Mouse (Mus musculus) gastrocnemius, adult 2 months (tissue): ENCODE measurements around the gene Fbxo41. TPM values are rescaled to one million over a fixed set of nuclear protein-coding genes. Genes with fewer than 3 reads are reported as not detected.

Experiments used
- DNase-seq: peaks from one replicate; pipeline ENCODE4 v3.0.0; 2022
- H3K27ac ChIP-seq: fragments of 200-600 bp; 2 replicates; pipeline ENCODE4 v1.8.1; 2022; ENCODE audit warnings: mild to moderate bottlenecking
- H3K4me3 ChIP-seq: fragments of 200-600 bp; 2 replicates; pipeline ENCODE4 v1.8.1; 2022; ENCODE audit warnings: mild to moderate bottlenecking, moderate library complexity
- CTCF ChIP-seq: fragments of 200-600 bp; IDR thresholded peaks from 2 replicates; pipeline ENCODE4 v1.8.1; 2022; ENCODE audit warnings: antibody characterized with exemption, mild to moderate bottlenecking, moderate library complexity
- intact Hi-C: fragments of 180-260 bp; cut with DNase I; formaldehyde crosslinking; loops from one replicate; pipeline ENCODE4 v1.15.1; 2025
- long read RNA-seq, 2 experiments: library from polyadenylated mRNA; stranded (forward); transcript quantifications; one replicate each; pipeline ENCODE4 v2.0.0; 2021
- total RNA-seq, 2 experiments: library from RNA; stranded (reverse); gene quantifications; 2 replicates each; pipeline ENCODE4 v1.2.3; 2021

Fbxo41 gene
- under 1 TPM in 1 of 2 experiments, not detected in 1; 0.03 TPM for total RNA-seq
- long read RNA-seq, experiment 1, result 0 reads
- long read RNA-seq, experiment 2, result 0 reads

DNA sequence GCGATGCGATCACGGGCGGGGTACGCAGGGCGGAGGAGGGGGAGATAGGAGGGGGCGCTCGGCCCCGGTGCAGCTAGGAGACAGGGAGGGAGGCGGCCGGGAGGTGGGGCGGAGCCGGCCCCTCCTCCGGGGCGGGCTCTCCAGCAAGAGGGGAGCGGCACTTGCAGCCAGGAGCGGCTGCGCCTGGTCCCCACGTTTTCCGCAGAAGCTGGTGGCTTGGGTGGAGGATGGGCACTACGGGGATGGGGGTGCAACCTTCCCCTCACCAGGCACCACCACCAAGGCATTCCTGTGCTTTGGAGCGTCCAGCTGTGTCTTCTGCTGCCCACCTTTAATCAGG lies at the start of gene Fbxo41:
Gene Fbxo41 (minus strand): TSS at position 84 of the 340 bp plus-strand sequence.
- intact Hi-C loops, result no loop called here
- DNase-seq, result peak; percentile 29
- no peak for TF ChIP-seq CTCF
- peak within 1 kb of the TSS; percentile 74 for H3K4me3 ChIP-seq
- no peak within 1 kb of the TSS for H3K27ac ChIP-seq

DNA sequence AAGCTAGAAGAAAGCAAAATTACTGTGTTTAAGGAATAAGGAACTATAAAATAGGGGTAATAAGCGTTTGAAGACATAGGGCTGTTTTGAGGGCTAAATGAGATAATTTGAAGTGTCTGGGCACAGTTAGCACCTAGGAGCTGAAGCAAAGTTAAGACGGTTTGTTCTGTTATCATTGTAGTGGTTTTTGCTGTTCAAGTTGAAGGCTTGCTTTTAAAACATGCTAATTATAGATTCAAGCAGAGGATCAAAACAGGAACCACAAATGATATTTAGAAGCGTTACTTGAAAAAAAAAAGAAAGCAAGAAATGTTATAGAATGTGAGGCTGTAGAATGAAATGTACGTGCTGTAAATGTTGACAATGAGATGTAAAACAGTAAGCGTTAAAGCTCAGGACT lies 44.8 kb upstream of the Fbxo41 start:
- DNase-seq, result no peak
- H3K4me3 ChIP-seq, result no peak overlapping the region
- H3K27ac ChIP-seq, result no peak overlapping the region
- intact Hi-C loops, result no loop called here
- no peak for TF ChIP-seq CTCF

DNA sequence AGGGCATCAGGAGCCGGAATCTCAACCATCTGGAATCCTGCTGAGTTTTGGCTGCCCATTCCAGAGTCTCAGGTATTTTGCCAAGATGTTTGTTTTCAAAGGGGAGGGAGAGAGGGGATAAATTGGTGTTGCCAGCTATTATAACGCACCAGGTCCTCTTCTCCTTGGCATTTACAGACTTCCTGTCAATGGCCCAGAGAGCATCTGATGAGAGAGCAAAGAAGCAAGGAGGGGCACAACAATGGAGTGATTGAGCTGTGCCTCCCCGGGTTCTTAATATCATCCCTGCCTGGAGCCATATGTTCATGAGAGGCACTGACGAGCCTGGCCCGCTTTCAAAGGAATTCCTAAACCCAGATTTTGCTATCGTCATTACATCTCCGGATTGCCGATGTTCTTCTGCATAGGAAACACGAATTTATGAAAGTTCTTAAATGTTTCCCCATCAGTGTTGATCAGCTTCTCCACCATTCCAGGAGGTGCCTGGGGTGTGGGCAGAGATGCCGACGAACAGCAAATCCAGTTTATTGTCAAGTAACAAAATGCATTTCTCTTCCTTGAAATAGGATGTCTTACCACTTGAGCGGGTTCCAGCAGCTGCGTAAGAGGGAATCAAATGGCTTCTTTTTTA lies 41.6 kb upstream of the Fbxo41 start:
- DNase-seq, result no peak
- TF ChIP-seq CTCF, result no peak
- H3K4me3 ChIP-seq, result no peak overlapping the region
- H3K27ac ChIP-seq, result no peak overlapping the region
- intact Hi-C loops, result no loop called here

DNA sequence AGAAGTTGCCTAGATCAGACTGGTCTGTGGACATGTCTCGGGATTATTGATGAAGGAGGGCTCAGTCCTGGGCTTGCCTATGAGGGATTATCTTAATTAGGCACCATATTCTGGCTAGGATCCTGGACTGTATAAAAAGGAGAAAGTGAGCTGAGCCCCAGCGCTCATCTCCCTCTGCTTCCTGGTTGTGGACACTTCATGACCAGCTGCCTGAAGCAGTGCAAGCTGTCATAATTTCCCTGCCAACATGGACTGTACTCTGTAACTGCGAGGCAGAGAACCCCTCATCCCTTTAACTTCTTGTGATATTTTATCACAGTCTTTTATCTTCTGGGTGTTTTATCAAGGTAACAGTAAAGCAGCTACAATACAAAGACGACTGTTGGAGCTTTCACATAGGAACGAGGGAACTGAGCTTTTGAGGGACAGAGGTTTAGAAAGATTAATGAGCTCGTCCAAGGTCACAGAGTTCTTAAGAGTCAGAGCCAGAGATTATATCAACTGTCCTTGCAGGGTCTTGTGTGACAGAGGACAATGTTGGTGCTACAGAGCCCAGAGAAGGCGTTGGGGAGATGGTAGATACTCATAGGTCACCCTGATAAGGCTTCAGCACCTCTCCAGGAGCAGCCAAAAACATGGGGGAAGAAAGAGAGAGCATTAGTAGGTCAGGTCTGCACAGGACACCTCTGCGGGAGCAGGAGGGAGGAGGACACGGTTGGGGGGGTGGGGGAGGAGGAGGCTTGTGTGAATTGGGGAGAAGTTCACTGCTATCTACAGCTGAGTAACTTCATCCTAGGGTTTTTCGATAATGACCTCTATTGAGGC lies 40.8 kb upstream of the Fbxo41 start:
- Histone ChIP-seq H3K27ac (no peak overlapping the region), H3K4me3 (no peak overlapping the region)
- no peak for DNase-seq
- TF ChIP-seq CTCF, result no peak
- intact Hi-C loops, result no loop called here

DNA sequence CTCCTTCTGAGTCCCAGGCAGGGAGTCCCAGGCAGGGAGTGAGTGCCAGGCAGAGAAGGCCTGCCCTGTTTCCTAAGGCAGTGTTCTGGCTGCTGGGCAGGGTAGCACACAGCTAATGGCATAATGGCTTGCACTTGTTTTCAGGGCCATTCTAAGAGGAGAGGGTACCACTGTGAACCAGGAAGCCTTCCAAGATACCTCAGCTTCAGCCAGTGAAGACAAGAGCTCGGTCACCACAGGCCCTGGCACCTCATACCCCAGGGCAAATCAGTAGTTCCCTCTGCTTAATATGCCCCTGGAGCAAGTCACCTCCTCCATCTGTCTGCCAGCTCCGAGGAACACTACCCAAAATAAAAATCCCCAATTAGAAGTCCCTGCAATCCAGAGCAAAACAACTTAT lies 20.0 kb upstream of the Fbxo41 start:
- intact Hi-C loops, result no loop called here
- no peak for DNase-seq
- TF ChIP-seq CTCF, result no peak
- Histone ChIP-seq H3K27ac (no peak overlapping the region), H3K4me3 (no peak overlapping the region)

DNA sequence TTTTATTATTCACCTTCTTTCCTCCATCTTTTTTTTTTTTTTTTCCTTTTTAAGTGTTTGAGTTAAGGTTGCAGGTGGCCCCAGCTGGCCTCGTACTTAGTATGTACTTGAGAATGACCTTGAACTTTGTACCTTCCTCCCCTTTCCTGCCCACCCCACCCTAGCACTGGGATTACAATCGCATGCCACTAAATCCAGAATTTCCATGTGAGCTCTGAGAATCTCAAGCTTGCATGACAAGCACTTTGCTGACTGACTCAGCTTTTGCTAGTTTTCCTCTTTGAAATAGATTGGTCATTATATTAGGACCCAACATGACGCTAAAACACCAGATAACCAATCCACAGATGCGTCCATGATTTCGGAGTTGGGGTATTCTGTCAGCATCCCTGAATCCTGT lies 19.2 kb upstream of the Fbxo41 start:
- Histone ChIP-seq H3K27ac (no peak overlapping the region), H3K4me3 (no peak overlapping the region)
- intact Hi-C loops, result no loop called here
- no peak for DNase-seq
- no peak for TF ChIP-seq CTCF

DNA sequence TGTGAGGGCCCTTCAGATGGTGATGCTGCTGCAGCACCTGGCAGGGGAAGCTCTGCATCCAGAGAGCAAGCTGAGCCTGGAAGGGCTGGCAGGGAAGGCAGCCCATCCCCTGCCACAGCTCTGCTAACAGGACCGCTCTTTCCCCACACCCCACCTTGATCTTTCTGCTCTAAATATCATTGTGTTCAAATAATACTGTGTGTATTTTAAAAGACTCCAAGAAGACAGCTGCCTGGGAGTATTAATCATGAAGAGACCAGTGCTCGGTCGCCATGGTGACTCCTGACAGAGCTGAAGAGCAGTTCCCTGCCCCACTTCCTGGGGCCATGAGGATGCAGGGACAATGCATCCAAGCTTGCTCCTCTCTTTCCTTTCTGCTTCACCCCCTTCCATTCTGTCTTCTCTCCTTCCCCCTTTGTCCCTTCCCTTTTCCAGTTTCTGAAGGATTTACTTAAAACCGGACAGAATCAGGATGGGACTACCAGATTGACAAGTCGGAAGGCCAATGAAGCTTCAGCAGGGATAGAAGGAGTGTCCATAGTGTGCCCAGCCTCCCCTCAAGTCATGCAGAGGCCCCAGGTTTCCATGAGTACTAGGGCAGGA lies 15.4 kb upstream of the Fbxo41 start:
- TF ChIP-seq CTCF, result no peak
- intact Hi-C loops, result no loop called here
- DNase-seq, result no peak
- no peak overlapping the region for H3K4me3 ChIP-seq
- H3K27ac ChIP-seq, result no peak overlapping the region

DNA sequence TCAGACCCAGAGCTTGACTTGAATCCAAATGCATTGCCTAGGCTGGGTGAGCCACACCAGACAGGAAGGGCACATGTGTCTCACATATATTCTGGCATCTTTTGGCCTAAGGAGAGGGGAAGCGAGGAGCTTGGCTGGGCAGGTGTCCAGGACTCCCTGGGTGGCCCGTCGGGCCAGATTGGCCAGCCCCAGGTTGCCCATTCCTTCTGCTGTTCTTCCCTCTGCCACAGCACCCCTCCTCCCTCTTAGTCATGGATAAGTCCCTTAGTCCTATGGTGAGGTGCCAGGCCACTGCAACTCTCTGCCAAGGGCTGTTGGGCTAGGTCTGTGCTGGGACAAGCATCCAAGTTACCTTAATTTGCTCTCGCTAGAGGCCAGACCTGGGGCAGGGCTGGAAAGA lies 13.1 kb upstream of the Fbxo41 start:
- Histone ChIP-seq H3K4me3 (no peak overlapping the region), H3K27ac (no peak overlapping the region)
- DNase-seq, result no peak
- no peak for TF ChIP-seq CTCF
- intact Hi-C loops, result no loop called here

DNA sequence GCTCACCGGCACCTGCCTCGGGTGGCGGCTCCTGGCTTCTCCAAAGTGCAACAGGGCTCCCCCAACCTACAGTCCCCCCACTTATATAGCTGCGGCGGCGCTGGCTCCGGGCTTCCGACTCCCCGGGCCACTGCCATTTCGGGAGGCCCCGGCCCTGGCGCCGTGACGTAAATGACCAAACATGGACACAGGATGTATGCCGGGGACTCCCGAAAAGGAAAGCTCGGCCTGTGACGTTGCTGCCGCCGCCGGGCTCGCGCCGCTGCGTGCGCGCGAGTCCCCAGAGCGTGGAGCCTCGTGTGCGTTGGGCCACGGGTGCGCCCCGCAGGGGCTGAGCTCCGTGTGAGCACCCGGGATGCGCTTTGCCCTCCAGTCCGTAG lies 10.7 kb upstream of the Fbxo41 start, which contains the start of gene Egr4:
Gene Egr4 (minus strand): TSS at position 59 of the 380 bp plus-strand sequence.
- Histone ChIP-seq H3K27ac (no peak within 1 kb of the TSS), H3K4me3 (peak within 1 kb of the TSS; percentile 63)
- no peak for TF ChIP-seq CTCF
- peak; percentile 29 for DNase-seq
- intact Hi-C loops, result no loop called here

DNA sequence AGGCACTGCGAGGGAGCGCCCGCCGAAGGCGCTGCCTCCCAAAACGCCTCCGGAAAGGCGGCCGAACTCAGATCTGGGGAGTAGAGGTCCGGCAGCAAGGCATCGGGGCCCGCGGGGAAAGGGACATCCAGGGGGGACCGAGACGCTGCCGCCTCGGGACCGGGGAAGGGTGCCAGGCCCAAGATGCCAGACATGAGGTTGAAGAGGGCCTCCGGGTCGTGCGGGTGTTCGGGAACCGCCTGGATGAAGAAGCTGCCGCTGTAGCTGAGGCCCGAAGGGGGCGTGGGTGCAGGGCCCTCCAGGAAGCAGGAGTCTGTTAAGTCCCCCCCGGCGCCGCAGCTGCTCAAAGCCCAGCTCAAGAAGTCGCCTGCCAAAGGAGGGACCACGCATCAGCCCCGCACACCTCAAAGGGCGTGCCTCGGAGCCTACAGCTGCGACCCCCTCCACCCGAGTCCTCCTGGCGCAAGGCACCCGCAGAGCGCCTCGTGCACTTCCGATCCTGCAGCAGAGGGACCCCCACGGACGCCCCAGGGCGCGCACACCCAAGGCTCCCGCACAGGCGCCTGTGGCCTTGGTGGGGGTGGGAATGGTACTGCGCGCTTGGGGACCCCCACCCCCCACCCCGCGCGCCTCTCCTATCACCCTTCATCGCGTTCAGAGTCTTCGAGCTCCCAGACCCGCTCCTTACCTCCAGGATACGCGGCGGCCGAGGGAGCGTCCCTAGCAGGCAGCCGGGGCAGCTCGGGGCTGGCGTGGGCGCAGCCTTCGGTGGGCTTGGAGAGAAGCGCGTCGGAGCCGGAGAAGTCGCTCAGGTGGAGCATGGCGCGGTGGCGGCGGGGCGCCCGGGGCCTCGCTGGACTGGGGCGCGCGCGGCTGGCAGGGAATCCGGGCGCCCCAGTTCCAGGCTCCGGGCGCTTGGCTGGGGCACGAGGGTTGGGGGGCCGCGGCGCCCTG lies 10.1 kb upstream of the Fbxo41 start:
- no peak for TF ChIP-seq CTCF
- peak; percentile 15 for DNase-seq
- H3K4me3 ChIP-seq, result peak overlapping the region; percentile 63
- no peak overlapping the region for H3K27ac ChIP-seq
- intact Hi-C loops, result no loop called here

DNA sequence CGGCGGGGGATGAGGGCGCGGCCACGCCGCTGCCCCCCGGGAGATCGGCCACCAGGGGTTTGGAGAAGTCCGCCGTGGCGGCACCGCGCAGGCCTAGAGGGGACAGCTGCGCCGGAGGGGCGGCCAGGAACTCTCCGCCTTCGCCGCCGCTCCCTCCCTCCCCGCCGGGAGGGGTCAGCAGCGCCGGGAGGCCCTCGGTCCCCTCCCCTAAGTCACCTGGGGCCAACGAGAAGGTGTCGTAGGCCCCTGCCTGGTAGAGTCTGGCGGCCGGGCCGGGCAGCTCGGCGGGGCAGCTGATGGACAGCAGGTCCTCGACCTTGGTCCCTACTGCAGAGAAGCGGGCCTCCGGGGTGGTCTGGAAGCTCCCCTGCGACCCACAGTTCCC lies 9.3 kb upstream of the Fbxo41 start:
- Histone ChIP-seq H3K4me3 (peak overlapping the region; percentile 40), H3K27ac (no peak overlapping the region)
- intact Hi-C loops, result no loop called here
- TF ChIP-seq CTCF, result no peak
- no peak for DNase-seq

DNA sequence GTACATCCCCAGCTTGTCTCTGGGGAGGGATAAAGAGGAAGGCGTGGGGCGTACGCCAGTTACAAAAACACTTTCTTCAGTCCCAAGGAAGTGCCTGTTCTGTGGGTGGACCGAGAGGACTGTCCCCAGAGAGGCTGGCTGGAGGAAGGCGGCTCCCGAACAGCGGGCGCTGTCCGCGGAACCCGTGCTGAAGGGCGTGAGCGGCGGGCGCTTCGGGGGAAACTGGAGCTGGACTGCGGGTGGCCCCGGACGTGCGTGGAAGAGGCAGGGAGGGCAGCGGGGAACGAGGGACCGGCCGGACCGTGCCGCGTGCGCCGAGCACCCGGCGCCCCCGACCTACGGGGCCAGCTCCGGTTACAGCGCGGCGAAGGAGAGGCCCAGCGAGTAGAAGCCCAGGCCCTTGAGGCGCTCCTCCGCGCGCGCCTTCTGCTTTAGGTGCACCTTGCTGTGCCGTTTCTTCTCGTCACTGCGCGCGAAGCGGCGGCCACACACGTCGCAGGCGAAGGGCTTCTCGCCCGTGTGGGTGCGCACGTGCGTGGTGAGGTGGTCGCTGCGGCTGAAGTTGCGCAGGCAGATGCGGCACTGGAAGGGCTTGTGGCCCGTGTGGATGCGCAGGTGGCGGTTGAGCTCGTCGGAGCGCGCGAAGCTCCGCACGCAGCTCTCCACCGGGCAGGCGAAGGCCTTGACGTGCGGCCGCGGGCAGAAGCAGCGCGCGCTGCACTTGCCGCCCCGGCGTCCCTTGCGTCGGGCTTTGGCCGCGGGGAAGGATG lies 8.7 kb upstream of the Fbxo41 start:
- TF ChIP-seq CTCF, result no peak
- peak; percentile 34 for DNase-seq
- H3K27ac ChIP-seq, result no peak overlapping the region
- intact Hi-C loops, result no loop called here
- peak overlapping the region; percentile 40 for H3K4me3 ChIP-seq
